Mouse (Mus musculus): ENCODE results near the gene Sort1.

- TF ChIP-seq CTCF (IDR thresholded peaks at IDR 0.05; ENCODE audit: insufficient read depth, low read length) (peak; percentile 52), POLR2A (IDR thresholded peaks at IDR 0.05; ENCODE audit: borderline replicate concordance, extremely low read depth, low read depth, low read length) (no peak)
Observed at GRCm38 (mm10) chr3:108380695-108381094, 96.8 kb downstream of the Sort1 start.

All from lung, adult 2 months (tissue).